Mouse (Mus musculus) stomach, embryonic 15.5 days (tissue): ENCODE data around the gene Pcca. TPM values are rescaled to one million over a fixed set of nuclear protein-coding genes. Genes with fewer than 3 reads are reported as not detected.

Source experiments
- ATAC-seq: fragments of 200-750 bp; cut with Nextera tagmentation; 2 replicates; pipeline ENCODE4 v1.8.0; 2017; ENCODE audit warnings: low read depth, moderate number of reproducible peaks, moderate TSS enrichment; ENCODE audit not compliant: insufficient read depth, low FRiP score
- H3K27ac ChIP-seq: fragments of 300-500 bp; sonication (generic); 2 replicates; pipeline ENCODE4 v1.5.1; 2015; ENCODE audit warnings: mild to moderate bottlenecking, inconsistent platforms
- H3K27me3 ChIP-seq: fragments of 300-500 bp; sonication (generic); replicated peaks from 2 replicates; pipeline ENCODE4 v1.6.1; 2015; ENCODE audit warnings: inconsistent platforms
- H3K36me3 ChIP-seq: fragments of 300-500 bp; sonication (generic); 2 replicates; pipeline ENCODE4 v1.6.1; 2015; ENCODE audit warnings: inconsistent platforms
- H3K4me1 ChIP-seq: fragments of 300-500 bp; sonication (generic); 2 replicates; pipeline ENCODE4 v1.6.1; 2015; ENCODE audit warnings: inconsistent platforms
- H3K4me2 ChIP-seq: fragments of 300-500 bp; sonication (generic); 2 replicates; pipeline ENCODE4 v1.6.1; 2015; ENCODE audit warnings: mild to moderate bottlenecking, inconsistent platforms
- H3K4me3 ChIP-seq: fragments of 300-500 bp; sonication (generic); replicated peaks from 2 replicates; pipeline ENCODE4 v1.5.1; 2015; ENCODE audit warnings: inconsistent platforms
- H3K9ac ChIP-seq: fragments of 300-500 bp; sonication (generic); 2 replicates; pipeline ENCODE4 v1.6.1; 2015; ENCODE audit warnings: inconsistent platforms
- H3K9me3 ChIP-seq: fragments of 300-500 bp; sonication (generic); 2 replicates; pipeline ENCODE4 v1.6.1; 2016; ENCODE audit warnings: inconsistent platforms
- WGBS: fragments of 180-500 bp; shearing (Covaris S2); methylation state at CpG from one replicate; pipeline ENCODE4 v1.1.7; 2015; 5-methylcytosine and 5-hydroxymethylcytosine counted together
- polyA plus RNA-seq: library from polyadenylated mRNA; unstranded; fragments of >200 nt; fragmentation: Nextera tagmentation; extraction: Ambion mirVana; gene quantifications from 2 replicates; pipeline ENCODE4 v1.2.1, GENCODE M21; 2015

Gene Pcca
- polyA plus RNA-seq, result 19.2 and 20.2 TPM in 2 replicates

GRCm38 (mm10) chr14:122534017-122534924 lies at the start of gene Pcca:
Gene Pcca, plus strand, starts transcription at chr14:122534324.
- 2% methylated on average over 54 of the region's 54 CpGs for WGBS
- peak; percentile 100 for ATAC-seq

GRCm38 (mm10) chr14:122484458-122484843 lies 49.7 kb upstream of the Pcca start:
- H3K36me3 ChIP-seq, result no peaks in the 10 kb centered on the region
- no peak overlapping the region for H3K9ac ChIP-seq
- H3K4me2 ChIP-seq, result no peak overlapping the region
- H3K4me3 ChIP-seq, result no peak overlapping the region
- no peak overlapping the region for H3K27ac ChIP-seq
- WGBS, result 5% methylated on average over 3 of the region's 4 CpGs
- no peak for ATAC-seq
- peaks cover 75% of the 10 kb centered on the region for H3K27me3 ChIP-seq
- H3K4me1 ChIP-seq, result no peaks in the 10 kb centered on the region
- no peaks in the 10 kb centered on the region for H3K9me3 ChIP-seq

More at GRCm38 (mm10) chr14:122534017-122534924, at the start of gene Pcca:
- H3K9ac ChIP-seq, result peak within 1 kb of the TSS; percentile 32; the same call in 1 of the 2 replicates
- peak within 1 kb of the TSS; percentile 62 for H3K4me3 ChIP-seq
- H3K27me3 ChIP-seq, result no peaks in the 10 kb centered on the region
- H3K9me3 ChIP-seq, result no peaks in the 10 kb centered on the region
- H3K36me3 ChIP-seq, result no peaks in the 10 kb centered on the region
- H3K4me2 ChIP-seq, result peak within 1 kb of the TSS; percentile 74
- peak within 1 kb of the TSS; percentile 17; the same call in 1 of the 2 replicates for H3K27ac ChIP-seq
- H3K4me1 ChIP-seq, result 0 out of 2 replicates have a peak, but pooled peaks cover 4% of the 10 kb centered on the region

GRCm38 (mm10) chr14:122484844-122485551 lies 49.1 kb upstream of the Pcca start:
- Histone ChIP-seq H3K36me3 (no peaks in the 10 kb centered on the region), H3K4me3 (no peak overlapping the region), H3K27me3 (peaks cover 75% of the 10 kb centered on the region), H3K9ac (no peak overlapping the region), H3K9me3 (no peaks in the 10 kb centered on the region), H3K27ac (no peak overlapping the region), H3K4me2 (no peak overlapping the region), H3K4me1 (no peaks in the 10 kb centered on the region)
- ATAC-seq, result no peak
- WGBS, result 2% methylated on average over 24 of the region's 24 CpGs

GRCm38 (mm10) chr14:122485635-122486181 lies 48.4 kb upstream of the Pcca start:
- H3K9me3 ChIP-seq, result no peaks in the 10 kb centered on the region
- no peak for ATAC-seq
- peaks cover 73% of the 10 kb centered on the region for H3K27me3 ChIP-seq
- H3K4me1 ChIP-seq, result peaks cover 5% of the 10 kb centered on the region; the same call in 1 of the 2 replicates
- H3K4me3 ChIP-seq, result no peak overlapping the region
- WGBS, result 4% methylated on average over 12 of the region's 12 CpGs
- no peak overlapping the region for H3K27ac ChIP-seq
- H3K4me2 ChIP-seq, result no peak overlapping the region
- H3K36me3 ChIP-seq, result no peaks in the 10 kb centered on the region
- no peak overlapping the region for H3K9ac ChIP-seq

- ATAC-seq, result no peak
- H3K4me3 ChIP-seq, result no peak overlapping the region
- no peak overlapping the region for H3K27ac ChIP-seq
- no peaks in the 10 kb centered on the region for H3K36me3 ChIP-seq
- 18% methylated on average over 1 of the region's 1 CpGs for whole genome bisulfite sequencing
- peaks cover 75% of the 10 kb centered on the region for H3K27me3 ChIP-seq
- peaks cover 6% of the 10 kb centered on the region; the same call in 1 of the 2 replicates for H3K4me1 ChIP-seq
- no peak overlapping the region for H3K9ac ChIP-seq
- H3K4me2 ChIP-seq, result no peak overlapping the region
- no peaks in the 10 kb centered on the region for H3K9me3 ChIP-seq
Measured at GRCm38 (mm10) chr14:122486611-122487010, 47.5 kb upstream of the Pcca start.

- 7% methylated on average over 5 of the region's 5 CpGs for WGBS
- Histone ChIP-seq H3K4me2 (no peak overlapping the region), H3K27me3 (peaks cover 70% of the 10 kb centered on the region), H3K4me1 (peaks cover 6% of the 10 kb centered on the region; the same call in 1 of the 2 replicates), H3K9me3 (no peaks in the 10 kb centered on the region), H3K36me3 (no peaks in the 10 kb centered on the region), H3K27ac (no peak overlapping the region), H3K4me3 (no peak overlapping the region), H3K9ac (no peak overlapping the region)
- no peak for ATAC-seq
Measured at GRCm38 (mm10) chr14:122487366-122487765, 46.8 kb upstream of the Pcca start.

GRCm38 (mm10) chr14:122489041-122489440 lies 45.1 kb upstream of the Pcca start:
- H3K4me3 ChIP-seq, result no peak overlapping the region
- ATAC-seq, result no peak
- no peak overlapping the region for H3K9ac ChIP-seq
- H3K27ac ChIP-seq, result no peak overlapping the region
- no peaks in the 10 kb centered on the region for H3K9me3 ChIP-seq
- under 1% methylated on average over 5 of the region's 5 CpGs for WGBS
- H3K4me1 ChIP-seq, result peaks cover 6% of the 10 kb centered on the region; the same call in 1 of the 2 replicates
- peaks cover 67% of the 10 kb centered on the region for H3K27me3 ChIP-seq
- no peaks in the 10 kb centered on the region for H3K36me3 ChIP-seq
- H3K4me2 ChIP-seq, result no peak overlapping the region

GRCm38 (mm10) chr14:122489686-122490414 lies 44.3 kb upstream of the Pcca start:
- Histone ChIP-seq H3K4me2 (no peak overlapping the region), H3K27ac (no peak overlapping the region), H3K4me1 (peaks cover 6% of the 10 kb centered on the region; the same call in 1 of the 2 replicates), H3K4me3 (no peak overlapping the region), H3K9ac (no peak overlapping the region), H3K36me3 (no peaks in the 10 kb centered on the region), H3K27me3 (peaks cover 63% of the 10 kb centered on the region), H3K9me3 (no peaks in the 10 kb centered on the region)
- ATAC-seq, result no peak
- WGBS, result 6% methylated on average over 12 of the region's 12 CpGs

- ATAC-seq, result 0 out of 2 replicates have a peak, but pooled peaks have one; percentile 39
- WGBS, result 2% methylated on average over 51 of the region's 51 CpGs
- Histone ChIP-seq H3K4me1 (peaks cover 6% of the 10 kb centered on the region; the same call in 1 of the 2 replicates), H3K27ac (no peak within 1 kb of the TSS), H3K4me3 (peak within 1 kb of the TSS; percentile 19), H3K4me2 (peak within 1 kb of the TSS; percentile 50), H3K9ac (no peak within 1 kb of the TSS), H3K9me3 (no peaks in the 10 kb centered on the region), H3K36me3 (no peaks in the 10 kb centered on the region), H3K27me3 (peaks cover 55% of the 10 kb centered on the region)
Measured at GRCm38 (mm10) chr14:122490441-122491328, 43.4 kb upstream of the Pcca start, which contains the start of gene Gm10837. Gene Gm10837, plus strand, starts transcription at chr14:122490586.

- no peak for ATAC-seq
- no peaks in the 10 kb centered on the region for H3K36me3 ChIP-seq
- H3K9me3 ChIP-seq, result no peaks in the 10 kb centered on the region
- H3K27me3 ChIP-seq, result peaks cover 46% of the 10 kb centered on the region
- H3K9ac ChIP-seq, result no peak overlapping the region
- peaks cover 6% of the 10 kb centered on the region; the same call in 1 of the 2 replicates for H3K4me1 ChIP-seq
- WGBS, result 73% methylated on average over 6 of the region's 6 CpGs
- no peak overlapping the region for H3K4me3 ChIP-seq
- H3K4me2 ChIP-seq, result no peak overlapping the region
- no peak overlapping the region for H3K27ac ChIP-seq
Measured at GRCm38 (mm10) chr14:122491521-122491920, 42.6 kb upstream of the Pcca start.
